Mouse (Mus musculus): ENCODE results near the gene Ephx4. TPM values are rescaled to one million over a fixed set of nuclear protein-coding genes. Genes with fewer than 3 reads are reported as not detected.

Ephx4 gene
- polyA plus RNA-seq, 1 experiment from 2014 or later, result 3.0 TPM

DNA sequence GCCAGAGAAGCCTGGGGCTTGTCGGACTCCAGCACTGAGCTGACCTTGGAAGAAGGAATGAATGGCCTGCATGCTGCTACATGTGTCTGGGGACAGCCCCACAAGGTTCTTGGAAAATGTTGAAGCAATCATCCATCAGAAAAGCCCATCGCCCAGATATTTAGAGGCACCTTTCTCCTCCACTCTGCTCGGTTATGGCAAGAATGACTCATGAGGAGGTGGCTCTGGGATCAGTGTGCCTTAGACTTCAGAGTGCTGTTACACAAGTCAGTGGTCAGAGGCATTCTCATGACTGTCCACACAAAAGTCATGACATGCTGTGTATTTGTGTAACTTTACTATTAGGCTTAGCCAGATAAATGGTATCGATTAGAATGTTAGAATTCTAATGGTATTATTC lies 64.6 kb downstream of the Ephx4 start:
- 75% methylated on average over 4 of the region's 4 CpGs for WGBS
- H3K27me3 ChIP-seq, result no peaks in the 10 kb centered on the region
- H3K4me3 ChIP-seq, result no peak overlapping the region
- no peak overlapping the region for H3K9ac ChIP-seq
- no peaks in the 10 kb centered on the region for H3K9me3 ChIP-seq
- H3K27ac ChIP-seq (replicated peaks), result no peak overlapping the region
- H3K4me2 ChIP-seq, result no peak overlapping the region
- ATAC-seq (ENCODE audit: low read depth), result no peak
- no peaks in the 10 kb centered on the region for H3K4me1 ChIP-seq (replicated peaks)
- peaks cover 5% of the 10 kb centered on the region; the same call in 1 of the 2 replicates for H3K36me3 ChIP-seq

DNA sequence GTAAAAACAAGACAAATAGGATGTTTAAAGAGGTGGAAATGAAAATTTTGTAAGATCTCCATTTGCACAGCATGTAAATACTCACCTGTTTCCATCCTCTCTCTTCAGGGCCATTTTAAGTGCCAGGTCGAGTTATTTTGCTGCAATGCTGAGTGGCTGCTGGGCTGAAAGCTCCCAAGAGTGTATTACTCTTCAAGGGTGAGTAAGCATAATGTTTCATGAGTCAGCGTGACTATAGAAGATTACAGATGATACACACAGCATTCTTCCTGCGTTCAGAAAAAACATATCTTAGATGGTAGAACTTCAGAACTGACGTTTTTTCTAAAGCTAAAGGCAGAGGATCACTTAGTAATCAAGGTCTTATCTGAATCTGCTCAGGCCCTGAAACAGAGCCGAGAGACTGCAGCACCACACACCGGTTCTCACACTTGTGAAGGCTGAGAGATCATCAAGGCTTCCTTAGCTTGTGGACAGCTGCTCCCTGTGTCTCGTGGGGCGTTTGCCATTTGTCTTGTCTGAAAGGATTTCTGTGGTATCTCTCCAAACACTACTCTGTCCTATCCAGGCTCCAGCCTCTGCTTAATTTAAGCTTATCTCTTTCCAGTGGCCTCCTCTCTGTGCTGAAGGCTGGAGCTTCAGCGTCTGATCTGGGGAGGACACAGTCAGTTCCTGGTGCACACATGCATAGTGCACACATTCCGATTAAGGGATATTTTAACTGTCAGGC lies 68.2 kb downstream of the Ephx4 start:
- no peaks in the 10 kb centered on the region for H3K4me1 ChIP-seq (replicated peaks)
- H3K9me3 ChIP-seq, result no peaks in the 10 kb centered on the region
- no peak overlapping the region for H3K4me2 ChIP-seq
- no peak overlapping the region for H3K27ac ChIP-seq (replicated peaks)
- ATAC-seq (ENCODE audit: low read depth), result no peak
- no peak overlapping the region for H3K4me3 ChIP-seq
- peaks cover 14% of the 10 kb centered on the region for H3K36me3 ChIP-seq
- 68% methylated on average over 10 of the region's 10 CpGs for WGBS
- H3K9ac ChIP-seq, result no peak overlapping the region
- H3K27me3 ChIP-seq, result no peaks in the 10 kb centered on the region

Other genes with a start within 250 kb of the Ephx4 start
- gene Tgfbr3, start 113.1 kb upstream of the Ephx4 start, polyA plus RNA-seq (2015; fragmentation: Nextera tagmentation; extraction: Ambion mirVana), result 6.9 and 7.8 TPM in 2 replicates
- 2.6 and 3.0 TPM in 2 replicates for gene Brdt, start 71.6 kb upstream of the Ephx4 start, polyA plus RNA-seq (2015; fragmentation: Nextera tagmentation; extraction: Ambion mirVana)
- gene Lpcat2b, start 28.8 kb downstream of the Ephx4 start, polyA plus RNA-seq (2015; fragmentation: Nextera tagmentation; extraction: Ambion mirVana), result not detected in 2 replicates
- 11.0 and 12.7 TPM in 2 replicates for gene Btbd8, start 35.3 kb downstream of the Ephx4 start, polyA plus RNA-seq (2015; fragmentation: Nextera tagmentation; extraction: Ambion mirVana)
- 0.47 and 0.60 TPM in 2 replicates for gene Gm42669, start 104.9 kb downstream of the Ephx4 start, polyA plus RNA-seq (2015; fragmentation: Nextera tagmentation; extraction: Ambion mirVana)
- 0.08 and 0.17 TPM in 2 replicates for gene 1700028K03Rik, start 132.0 kb downstream of the Ephx4 start, polyA plus RNA-seq (2015; fragmentation: Nextera tagmentation; extraction: Ambion mirVana)
- 21.8 and 23.8 TPM in 2 replicates for gene Rpap2, start 194.6 kb downstream of the Ephx4 start, polyA plus RNA-seq (2015; fragmentation: Nextera tagmentation; extraction: Ambion mirVana)
- 37.2 and 37.9 TPM in 2 replicates for gene Glmn, start 195.2 kb downstream of the Ephx4 start, polyA plus RNA-seq (2015; fragmentation: Nextera tagmentation; extraction: Ambion mirVana)